Mouse (Mus musculus): Measurements from ENCODE around the gene Ifnar1.

Ifnar1 gene

GRCm38 (mm10) chr16:91461066-91461638 lies 23.9 kb upstream of the Ifnar1 start:
- DNase-seq (ENCODE audit: low read depth, low spot score): no peak

GRCm38 (mm10) chr16:91461773-91462181 lies 23.3 kb upstream of the Ifnar1 start:
- no peak for DNase-seq (ENCODE audit: low read depth, low spot score)

GRCm38 (mm10) chr16:91462644-91463043 lies 22.4 kb upstream of the Ifnar1 start:
- no peak for DNase-seq (ENCODE audit: low read depth, low spot score)

GRCm38 (mm10) chr16:91463400-91463799 lies 21.6 kb upstream of the Ifnar1 start:
- DNase-seq (ENCODE audit: low read depth, low spot score): no peak

GRCm38 (mm10) chr16:91463836-91464400 lies 21.1 kb upstream of the Ifnar1 start:
- DNase-seq (ENCODE audit: low read depth, low spot score): no peak

GRCm38 (mm10) chr16:91464594-91465504 lies 20.2 kb upstream of the Ifnar1 start:
- DNase-seq (ENCODE audit: low read depth, low spot score): peak; percentile 93

GRCm38 (mm10) chr16:91465505-91466240 lies 19.4 kb upstream of the Ifnar1 start:
- DNase-seq (ENCODE audit: low read depth, low spot score): no peak

GRCm38 (mm10) chr16:91466566-91466965 lies 18.5 kb upstream of the Ifnar1 start:
- no peak for DNase-seq (ENCODE audit: low read depth, low spot score)

GRCm38 (mm10) chr16:91470470-91470869 lies 14.6 kb upstream of the Ifnar1 start:
- no peak for DNase-seq (ENCODE audit: low read depth, low spot score)

GRCm38 (mm10) chr16:91471481-91471880 lies 13.6 kb upstream of the Ifnar1 start:
- DNase-seq (ENCODE audit: low read depth, low spot score): no peak

GRCm38 (mm10) chr16:91475753-91476152 lies 9.3 kb upstream of the Ifnar1 start:
- no peak for DNase-seq (ENCODE audit: low read depth, low spot score)

GRCm38 (mm10) chr16:91478067-91478466 lies 7.0 kb upstream of the Ifnar1 start:
- DNase-seq (ENCODE audit: low read depth, low spot score): no peak

- DNase-seq (ENCODE audit: low read depth, low spot score): no peak
Measured at GRCm38 (mm10) chr16:91480517-91480916, 4.5 kb upstream of the Ifnar1 start.

- DNase-seq (ENCODE audit: low read depth, low spot score): no peak
Measured at GRCm38 (mm10) chr16:91484387-91484786, 651 bp upstream of the Ifnar1 start.

- peak; percentile 24 for DNase-seq (ENCODE audit: low read depth, low spot score)
Measured at GRCm38 (mm10) chr16:91485841-91486240, 803 bp downstream of the Ifnar1 start.

GRCm38 (mm10) chr16:91488066-91488465 lies 3.0 kb downstream of the Ifnar1 start:
- DNase-seq (ENCODE audit: low read depth, low spot score): no peak

- DNase-seq (ENCODE audit: low read depth, low spot score): no peak
Measured at GRCm38 (mm10) chr16:91490897-91491296, 5.9 kb downstream of the Ifnar1 start.

GRCm38 (mm10) chr16:91491473-91491872 lies 6.4 kb downstream of the Ifnar1 start:
- DNase-seq (ENCODE audit: low read depth, low spot score): no peak

GRCm38 (mm10) chr16:91495501-91495900 lies 10.5 kb downstream of the Ifnar1 start:
- no peak for DNase-seq (ENCODE audit: low read depth, low spot score)

GRCm38 (mm10) chr16:91496206-91496605 lies 11.2 kb downstream of the Ifnar1 start:
- DNase-seq (ENCODE audit: low read depth, low spot score): no peak

GRCm38 (mm10) chr16:91496766-91497165 lies 11.7 kb downstream of the Ifnar1 start:
- DNase-seq (ENCODE audit: low read depth, low spot score): no peak

- DNase-seq (ENCODE audit: low read depth, low spot score): no peak
Measured at GRCm38 (mm10) chr16:91498041-91498440, 13.0 kb downstream of the Ifnar1 start.

All from c-Kit-negative CD71-positive TER-119-positive erythroid progenitor cells, embryonic 14.5 days (primary cell).